13 mouse cellular contexts compared by ENCODE assay signal in genomic region chr12:108706129-108706528, GRCm38 (mm10). TPM values are rescaled to one million over a fixed set of nuclear protein-coding genes. Genes with fewer than 3 reads are reported as not detected.
DNase-seq lines count a peak whose midpoint lies in the region; ATAC-seq and TF ChIP-seq lines count a peak whose summit lies in the region.
"Had no signal": no experiment of that assay in that cellular context is flagged by ENCODE, and none has a peak within 500 bp of the region (broad histone marks: within the 10 kb centered on the region; RNA-seq: fewer than 3 reads in every experiment).

No protein-coding gene starts in this region.

- H3K9ac ChIP-seq in forebrain, embryonic 11.5 days (ENCODE audit: low read length): no peak overlapping the region
- no peak overlapping the region for H3K9ac ChIP-seq in forebrain, embryonic 15.5 days (replicated peaks)
- H3K9ac ChIP-seq in liver, adult 2 months (ENCODE audit: low read depth, low read length): no peak overlapping the region
- H3K9ac ChIP-seq in liver, embryonic 11.5 days (ENCODE audit: low read depth, low read length): no peak overlapping the region
- H3K9ac ChIP-seq in CH12.LX (ENCODE audit: insufficient read depth, low read depth): no peak overlapping the region
- H3K9ac ChIP-seq in embryonic facial prominence, embryonic 14.5 days (ENCODE audit: low read depth, low read length): no peak overlapping the region
- H3K9ac ChIP-seq: midbrain, embryonic 12.5 days had no signal

- no peak for TF ChIP-seq POLR2A in liver, adult 2 months (IDR thresholded peaks at IDR 0.05; ENCODE audit: extremely low read depth, insufficient read depth, low read length)
- no peak for TF ChIP-seq POLR2A in CH12.LX (IDR thresholded peaks at IDR 0.05; ENCODE audit: low read depth, low read length)

- H3K9me3 ChIP-seq in forebrain, embryonic 11.5 days (ENCODE audit: control insufficient read depth, low read length): no peaks in the 10 kb centered on the region
- H3K9me3 ChIP-seq in forebrain, embryonic 15.5 days: no peaks in the 10 kb centered on the region
- no peaks in the 10 kb centered on the region for H3K9me3 ChIP-seq in liver, embryonic 11.5 days (ENCODE audit: control insufficient read depth, low read length)
- no peaks in the 10 kb centered on the region for H3K9me3 ChIP-seq in CH12.LX (replicated peaks; ENCODE audit: low read length)
- H3K9me3 ChIP-seq in embryonic facial prominence, embryonic 14.5 days (ENCODE audit: control insufficient read depth, low read length): no peaks in the 10 kb centered on the region
- H3K9me3 ChIP-seq: limb, embryonic 10.5 days; midbrain, embryonic 12.5 days had no signal

- peak; percentile 18 for DNase-seq in forebrain, embryonic 11.5 days (ENCODE audit: low spot score)
- peak; percentile 26 for DNase-seq in liver, adult 2 months (ENCODE audit: extremely low read depth, low read depth, low spot score)
- DNase-seq in liver, embryonic 11.5 days (ENCODE audit: low spot score): no peak
- DNase-seq in CH12.LX (ENCODE audit: extremely low read depth): peak; percentile 24
- DNase-seq in embryonic facial prominence, embryonic 14.5 days (ENCODE audit: low spot score): peak; percentile 16
- DNase-seq: heart, adult 18-20 months; kidney, adult 11 months; thymus, adult 2 months had no signal

- 52% methylated on average over 7 of the region's 7 CpGs for WGBS in forebrain, embryonic 11.5 days
- 44% methylated on average over 7 of the region's 7 CpGs for WGBS in forebrain, embryonic 15.5 days
- WGBS in liver, adult 2 months: 55% methylated on average over 7 of the region's 7 CpGs
- WGBS in liver, embryonic 11.5 days: 47% methylated on average over 7 of the region's 7 CpGs
- WGBS in embryonic facial prominence, embryonic 14.5 days: 53% methylated on average over 7 of the region's 7 CpGs

- dilution Hi-C loops in CH12.LX (cut with MboI; ENCODE audit: extremely low pct_ligation_motif_present, extremely low pct_unique_long_range_greater_than_20kb, low sequenced_read_pairs): no loop called here

- H3K4me1 ChIP-seq in forebrain, embryonic 11.5 days (replicated peaks; ENCODE audit: control insufficient read depth, insufficient read depth, low read length): 0 out of 2 replicates have a peak, but pooled peaks cover 7% of the 10 kb centered on the region
- peaks cover 9% of the 10 kb centered on the region for H3K4me1 ChIP-seq in forebrain, embryonic 15.5 days
- peaks cover 7% of the 10 kb centered on the region for H3K4me1 ChIP-seq in liver, adult 2 months (ENCODE audit: control insufficient read depth, insufficient read depth, low read length)
- H3K4me1 ChIP-seq in liver, embryonic 11.5 days (replicated peaks; ENCODE audit: control insufficient read depth, insufficient read depth, low read length): peaks cover 4% of the 10 kb centered on the region
- no peaks in the 10 kb centered on the region for H3K4me1 ChIP-seq in CH12.LX (ENCODE audit: control insufficient read depth in 1 of 2, insufficient read depth in 2 of 2)
- 0 out of 2 replicates have a peak, but pooled peaks cover 3% of the 10 kb centered on the region for H3K4me1 ChIP-seq in embryonic facial prominence, embryonic 14.5 days (ENCODE audit: control insufficient read depth, insufficient read depth, low read length)

- H3K27me3 ChIP-seq in forebrain, embryonic 11.5 days (ENCODE audit: control insufficient read depth, insufficient read depth, low read length): peaks cover 18% of the 10 kb centered on the region
- peaks cover 28% of the 10 kb centered on the region for H3K27me3 ChIP-seq in forebrain, embryonic 15.5 days
- H3K27me3 ChIP-seq in liver, adult 2 months (ENCODE audit: control insufficient read depth, insufficient read depth, low read length): peaks cover 7% of the 10 kb centered on the region
- H3K27me3 ChIP-seq in liver, embryonic 11.5 days (replicated peaks; ENCODE audit: control insufficient read depth, insufficient read depth, low read length): peaks cover 31% of the 10 kb centered on the region
- peaks cover 61% of the 10 kb centered on the region for H3K27me3 ChIP-seq in CH12.LX (replicated peaks)
- peaks cover 30% of the 10 kb centered on the region for H3K27me3 ChIP-seq in embryonic facial prominence, embryonic 14.5 days (replicated peaks; ENCODE audit: control insufficient read depth, insufficient read depth, low read length)

- peak; percentile 9 for TF ChIP-seq RAD21 in CH12.LX (IDR thresholded peaks at IDR 0.05; ENCODE audit: low read depth, low read length)

- no peak for ATAC-seq in forebrain, embryonic 11.5 days (replicated peaks; ENCODE audit: low FRiP score)
- no peak for ATAC-seq in forebrain, embryonic 15.5 days (replicated peaks)
- ATAC-seq in liver, embryonic 11.5 days (replicated peaks; ENCODE audit: low FRiP score): no peak
- ATAC-seq in embryonic facial prominence, embryonic 14.5 days (ENCODE audit: low read depth): no peak
- ATAC-seq in megakaryocyte, adult 5-6 weeks (ENCODE audit: poor library complexity, severe bottlenecking): no peak
- no peak for ATAC-seq in erythroblast, adult 5-6 weeks (replicated peaks; ENCODE audit: low FRiP score, poor library complexity, severe bottlenecking)

- peak; percentile 33 for TF ChIP-seq CTCF in liver, adult 2 months (IDR thresholded peaks at IDR 0.05; ENCODE audit: low read depth, low read length)
- peak in 1 of 2 experiments; percentile 50; a peak in 2 of 4 replicates for TF ChIP-seq CTCF in CH12.LX (conservative IDR thresholded peaks at IDR 0.05 in 1 of 2, IDR thresholded peaks at IDR 0.05 in 1 of 2; ENCODE audit: low read depth in 2 of 2, low read length in 2 of 2)

- H3K79me2 ChIP-seq in liver, adult 2 months (ENCODE audit: control insufficient read depth, insufficient read depth, low read length): no peaks in the 10 kb centered on the region
- no peaks in the 10 kb centered on the region for H3K79me2 ChIP-seq in CH12.LX (replicated peaks; ENCODE audit: control insufficient read depth, extremely low read depth, insufficient read depth, poor library complexity, severe bottlenecking)

- no peak overlapping the region for H3K4me2 ChIP-seq in forebrain, embryonic 11.5 days (ENCODE audit: low read depth, low read length, severe bottlenecking)
- no peak overlapping the region for H3K4me2 ChIP-seq in forebrain, embryonic 15.5 days (replicated peaks)
- no peak overlapping the region for H3K4me2 ChIP-seq in liver, embryonic 11.5 days
- no peak overlapping the region for H3K4me2 ChIP-seq in CH12.LX (ENCODE audit: insufficient read depth, low read depth, poor library complexity, severe bottlenecking)
- no peak overlapping the region for H3K4me2 ChIP-seq in embryonic facial prominence, embryonic 14.5 days (ENCODE audit: low read depth, low read length)
- H3K4me2 ChIP-seq: midbrain, embryonic 12.5 days had no signal

- no peaks in the 10 kb centered on the region for H3K36me3 ChIP-seq in forebrain, embryonic 11.5 days (ENCODE audit: control insufficient read depth, insufficient read depth, low read length)
- no peaks in the 10 kb centered on the region for H3K36me3 ChIP-seq in forebrain, embryonic 15.5 days
- no peaks in the 10 kb centered on the region for H3K36me3 ChIP-seq in liver, adult 2 months (ENCODE audit: control insufficient read depth, insufficient read depth, low read length)
- no peaks in the 10 kb centered on the region for H3K36me3 ChIP-seq in liver, embryonic 11.5 days (ENCODE audit: control insufficient read depth, insufficient read depth, low read length)
- no peaks in the 10 kb centered on the region for H3K36me3 ChIP-seq in CH12.LX (replicated peaks in 1 of 2; ENCODE audit: control insufficient read depth in 1 of 2, insufficient read depth in 1 of 2, low read length in 1 of 2)
- H3K36me3 ChIP-seq in embryonic facial prominence, embryonic 14.5 days (ENCODE audit: control insufficient read depth, insufficient read depth, low read length): no peaks in the 10 kb centered on the region
- H3K36me3 ChIP-seq: limb, embryonic 10.5 days; midbrain, embryonic 12.5 days had no signal

- no peak overlapping the region for H3K27ac ChIP-seq in forebrain, embryonic 11.5 days (ENCODE audit: low read depth, low read length)
- no peak overlapping the region for H3K27ac ChIP-seq in forebrain, embryonic 15.5 days (replicated peaks)
- no peak overlapping the region for H3K27ac ChIP-seq in liver, adult 2 months (replicated peaks; ENCODE audit: insufficient read depth, low read depth, low read length)
- H3K27ac ChIP-seq in liver, embryonic 11.5 days (ENCODE audit: low read depth, low read length): no peak overlapping the region
- no peak overlapping the region for H3K27ac ChIP-seq in CH12.LX (ENCODE audit: insufficient read depth, low read depth)
- H3K27ac ChIP-seq in embryonic facial prominence, embryonic 14.5 days (replicated peaks; ENCODE audit: low read depth, low read length): no peak overlapping the region
- H3K27ac ChIP-seq: limb, embryonic 10.5 days; midbrain, embryonic 12.5 days had no signal

- in situ Hi-C loops in CH12.LX (cut with MboI; ENCODE audit: low pct_ligation_motif_present, low pct_unique_long_range_greater_than_20kb, low sequenced_read_pairs): no loop called here

- H3K4me3 ChIP-seq in forebrain, embryonic 11.5 days (ENCODE audit: low read depth, low read length): no peak overlapping the region
- H3K4me3 ChIP-seq in forebrain, embryonic 15.5 days: no peak overlapping the region
- no peak overlapping the region for H3K4me3 ChIP-seq in liver, adult 2 months (ENCODE audit: insufficient read depth, low read depth, low read length)
- H3K4me3 ChIP-seq in liver, embryonic 11.5 days (ENCODE audit: low read depth, low read length): no peak overlapping the region
- no peak overlapping the region for H3K4me3 ChIP-seq in CH12.LX (replicated peaks in 1 of 3; ENCODE audit: low read depth in 2 of 3, low read length in 2 of 3, poor library complexity in 1 of 3)
- H3K4me3 ChIP-seq in embryonic facial prominence, embryonic 14.5 days (ENCODE audit: low read depth, low read length): no peak overlapping the region
- H3K4me3 ChIP-seq: limb, embryonic 10.5 days; midbrain, embryonic 12.5 days had no signal

- no peak for TF ChIP-seq EP300 in CH12.LX (IDR thresholded peaks at IDR 0.05; ENCODE audit: low read length)

RNA-seq across cellular contexts. Expression of gene Degs2, which starts 4.0 kb away (rescaled TPM):
- polyA plus RNA-seq in forebrain, embryonic 11.5 days (2014; fragmentation: Nextera tagmentation; extraction: Ambion mirVana): 1.8 and 2.5 TPM in 2 replicates
- 2.0 and 3.7 TPM in 2 replicates for polyA plus RNA-seq in forebrain, embryonic 15.5 days (2015; fragmentation: Nextera tagmentation; extraction: Ambion mirVana)
- 0.07 and 0.65 TPM in 2 replicates for total RNA-seq in liver, adult 2 months (2014; rRNA removed)
- polyA plus RNA-seq in liver, adult 2 months (2012; rRNA removed): 0.11 and 0.29 TPM in 2 replicates
- 0.33 and 0.48 TPM in 2 replicates for polyA plus RNA-seq in liver, embryonic 11.5 days (2014; fragmentation: Nextera tagmentation; extraction: Ambion mirVana)
- total RNA-seq in CH12.LX (2012; rRNA removed): not detected in 2 replicates
- total RNA-seq in CH12.LX (2014; rRNA removed): not detected in 2 replicates
- 0.34 TPM in 1 of 2 replicates, not detected in the other for polyA plus RNA-seq in CH12.LX (2012; ENCODE audit: insufficient read length, low read depth)
- 1.1 and 1.2 TPM in 2 replicates for polyA plus RNA-seq in embryonic facial prominence, embryonic 14.5 days (2014; fragmentation: Nextera tagmentation; extraction: Ambion mirVana)
- 0.41 TPM in 1 of 2 replicates, not detected in the other for total RNA-seq in megakaryocyte, adult 5-6 weeks (2015)
- total RNA-seq in megakaryocyte, adult 5-6 weeks (2017): 0.26 TPM in 1 of 2 replicates, not detected in the other
- total RNA-seq in erythroblast, adult 5-6 weeks (2015; ENCODE audit: low replicate concordance): not detected in 2 replicates
- total RNA-seq in erythroblast, adult 5-6 weeks (2017; ENCODE audit: low replicate concordance): not detected in 2 replicates
